ENCODE assay signal across 8 mouse cellular contexts in the genomic region with DNA sequence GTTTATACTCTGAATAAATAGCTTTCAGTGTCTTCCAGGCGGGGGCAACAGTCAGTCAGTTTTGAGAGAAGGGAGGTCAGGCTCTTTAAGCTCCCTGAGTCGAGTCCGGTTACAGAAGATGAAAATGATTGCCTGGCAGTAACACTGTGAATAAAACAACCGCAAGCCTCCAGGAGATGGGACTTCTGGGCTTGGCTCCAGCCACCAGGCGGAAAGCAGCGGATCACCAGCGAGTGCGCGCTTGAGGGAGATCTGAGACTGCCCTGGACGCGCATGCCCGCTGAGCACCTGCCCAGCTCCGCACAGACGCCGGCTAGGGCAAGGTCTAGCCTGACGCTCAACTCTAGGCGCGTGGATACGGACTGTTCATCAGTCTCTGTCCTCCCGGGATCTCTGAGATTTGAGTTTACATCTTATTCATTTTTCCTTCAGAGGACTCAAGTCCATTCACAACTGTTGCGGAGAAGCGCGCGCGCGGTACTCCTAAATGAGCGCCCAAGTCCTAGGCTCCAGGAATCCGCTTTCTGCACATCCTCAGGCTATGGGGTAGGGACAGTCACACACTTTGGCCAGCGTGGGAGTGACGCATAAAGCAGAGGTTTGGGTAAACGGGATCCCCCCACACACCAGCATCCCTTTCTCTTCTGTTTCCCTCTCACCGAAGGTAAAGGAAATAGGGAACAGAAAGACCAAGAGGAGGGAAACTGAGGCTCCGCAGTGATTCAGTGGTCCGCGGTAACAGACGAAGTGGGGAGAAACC. TPM values are rescaled to one million over a fixed set of nuclear protein-coding genes. Genes with fewer than 3 reads are reported as not detected.
DNase-seq lines count a peak whose midpoint lies in the region; ATAC-seq lines count a peak whose summit lies in the region.

No protein-coding gene starts in this region.

- peak overlapping the region; percentile 68 for H3K4me3 ChIP-seq in embryonic facial prominence, embryonic 15.5 days (replicated peaks)
- peak overlapping the region; percentile 63 for H3K4me3 ChIP-seq in intestine, embryonic 16.5 days (ENCODE audit: low read length)
- peak overlapping the region; percentile 63 for H3K4me3 ChIP-seq in midbrain, embryonic 13.5 days (replicated peaks)

- peak overlapping the region; percentile 90 for H3K27ac ChIP-seq in embryonic facial prominence, embryonic 15.5 days (replicated peaks)
- no peak overlapping the region for H3K27ac ChIP-seq in intestine, embryonic 16.5 days (ENCODE audit: low read length)
- H3K27ac ChIP-seq in midbrain, embryonic 13.5 days = no peak overlapping the region

- H3K9me3 ChIP-seq in embryonic facial prominence, embryonic 15.5 days (replicated peaks) = no peaks in the 10 kb centered on the region
- H3K9me3 ChIP-seq in intestine, embryonic 16.5 days (ENCODE audit: control insufficient read depth, low read length) = no peaks in the 10 kb centered on the region
- no peaks in the 10 kb centered on the region for H3K9me3 ChIP-seq in midbrain, embryonic 13.5 days

- WGBS in embryonic facial prominence, embryonic 15.5 days = under 1% methylated on average over 36 of the region's 36 CpGs
- under 1% methylated on average over 36 of the region's 36 CpGs for WGBS in intestine, embryonic 16.5 days
- WGBS in midbrain, embryonic 13.5 days = under 1% methylated on average over 36 of the region's 36 CpGs

- peak overlapping the region; percentile 64 for H3K9ac ChIP-seq in embryonic facial prominence, embryonic 15.5 days
- H3K9ac ChIP-seq in intestine, embryonic 16.5 days (ENCODE audit: low read depth, low read length) = peak overlapping the region; percentile 62; the same call in 1 of the 2 replicates
- peak overlapping the region; percentile 69; the same call in 1 of the 2 replicates for H3K9ac ChIP-seq in midbrain, embryonic 13.5 days (replicated peaks)

- peak; percentile 58 to 81 for DNase-seq in adrenal gland, adult (ENCODE audit: inconsistent age in 2 of 2, low spot score in 1 of 2)
- no peak for DNase-seq in adrenal gland, postnatal 4 days (ENCODE audit: low spot score in 2 of 2)
- DNase-seq in Muller cell, postnatal 12 days (ENCODE audit: inconsistent ontology term) = peak; percentile 54
- DNase-seq in left cerebral cortex, postnatal 25 days (ENCODE audit: low spot score in 2 of 2) = no peak

- H3K4me1 ChIP-seq in embryonic facial prominence, embryonic 15.5 days = peaks cover 30% of the 10 kb centered on the region
- peaks cover 18% of the 10 kb centered on the region for H3K4me1 ChIP-seq in intestine, embryonic 16.5 days (ENCODE audit: control insufficient read depth, insufficient read depth, low read length)
- H3K4me1 ChIP-seq in midbrain, embryonic 13.5 days (replicated peaks) = peaks cover 34% of the 10 kb centered on the region

- no peaks in the 10 kb centered on the region for H3K36me3 ChIP-seq in embryonic facial prominence, embryonic 15.5 days
- H3K36me3 ChIP-seq in intestine, embryonic 16.5 days (ENCODE audit: control insufficient read depth, insufficient read depth, low read length) = no peaks in the 10 kb centered on the region
- no peaks in the 10 kb centered on the region for H3K36me3 ChIP-seq in midbrain, embryonic 13.5 days

- ATAC-seq in embryonic facial prominence, embryonic 15.5 days (ENCODE audit: insufficient number of reproducible peaks, low FRiP score, low TSS enrichment, low read depth) = peak; percentile 68; the same call in 1 of the 2 replicates
- ATAC-seq in intestine, embryonic 16.5 days = peak; percentile 70
- ATAC-seq in midbrain, embryonic 13.5 days = peak; percentile 73
- no peak for ATAC-seq in inflammation-experienced regulatory T-cells, adult 6 months

- peaks cover 79% of the 10 kb centered on the region for H3K27me3 ChIP-seq in embryonic facial prominence, embryonic 15.5 days
- peaks cover 83% of the 10 kb centered on the region for H3K27me3 ChIP-seq in intestine, embryonic 16.5 days (replicated peaks; ENCODE audit: control insufficient read depth, insufficient read depth, low read length)
- peaks cover 98% of the 10 kb centered on the region for H3K27me3 ChIP-seq in midbrain, embryonic 13.5 days

- H3K4me2 ChIP-seq in embryonic facial prominence, embryonic 15.5 days (replicated peaks) = peak overlapping the region; percentile 90
- H3K4me2 ChIP-seq in intestine, embryonic 16.5 days (ENCODE audit: low read depth, low read length) = peak overlapping the region; percentile 97
- peak overlapping the region; percentile 91 for H3K4me2 ChIP-seq in midbrain, embryonic 13.5 days (replicated peaks)

- intact Hi-C loops in left cerebral cortex, postnatal 25 days (cut with DNase I) = loop anchor here (5.0 kb wide), 1 partner anchor 96 kb away; the partner anchor contains the start of gene Sgpp2

RNA-seq across cellular contexts. Expression of gene Pax3, which starts 19.0 kb away (rescaled TPM):
- not detected for total RNA-seq in adrenal gland, postnatal 4 days (2021)
- 47.0 and 47.2 TPM in 2 replicates for polyA plus RNA-seq in embryonic facial prominence, embryonic 15.5 days (2015; fragmentation: Nextera tagmentation; extraction: Ambion mirVana)
- polyA plus RNA-seq in intestine, embryonic 16.5 days (2015; fragmentation: Nextera tagmentation; extraction: Ambion mirVana) = not detected in 2 replicates
- polyA plus RNA-seq in midbrain, embryonic 13.5 days (2015; fragmentation: Nextera tagmentation; extraction: Ambion mirVana) = 30.4 and 35.6 TPM in 2 replicates
- not detected for polyA plus RNA-seq in inflammation-experienced regulatory T-cells, adult 6 months (2017; shearing (Covaris generic))
- total RNA-seq in left cerebral cortex, postnatal 25 days (2021) = not detected

Comparison
In these comparisons a context has a peak if more than half of its experiments do, and no peak if none do; other contexts are left out.
1. DNase-seq: peak in adrenal gland, adult (2 of 2) and Muller cell, postnatal 12 days (single experiment); none in adrenal gland, postnatal 4 days (0 of 2) and left cerebral cortex, postnatal 25 days (0 of 2).
2. RNA of gene Pax3, which starts 19.0 kb away (polyA plus RNA-seq): 47.0 to 47.2 TPM in embryonic facial prominence, embryonic 15.5 days and 30.4 to 35.6 TPM in midbrain, embryonic 13.5 days; not detected in inflammation-experienced regulatory T-cells, adult 6 months and not detected in intestine, embryonic 16.5 days; every median in the first group is over 10 times any median in the second.
3. Peak in every context shown above with its lines, with median percentiles within 50 percentile points of each other: H3K4me2 ChIP-seq, H3K4me3 ChIP-seq and H3K9ac ChIP-seq.